Mouse (Mus musculus) C2C12 (cell line): Measurements from ENCODE around the gene Csf2rb2.

ENCODE experiments used
- CTCF ChIP-seq: IDR thresholded peaks from one replicate; pipeline ENCODE4 v1.5.1; 2011; ENCODE audit not compliant: control insufficient read depth, insufficient read depth, insufficient read length
- MYOG ChIP-seq: IDR thresholded peaks from one replicate; pipeline ENCODE4 v1.6.1; 2011; ENCODE audit not compliant: control insufficient read depth, insufficient read length; ENCODE audit errors: extremely low read depth

DNA sequence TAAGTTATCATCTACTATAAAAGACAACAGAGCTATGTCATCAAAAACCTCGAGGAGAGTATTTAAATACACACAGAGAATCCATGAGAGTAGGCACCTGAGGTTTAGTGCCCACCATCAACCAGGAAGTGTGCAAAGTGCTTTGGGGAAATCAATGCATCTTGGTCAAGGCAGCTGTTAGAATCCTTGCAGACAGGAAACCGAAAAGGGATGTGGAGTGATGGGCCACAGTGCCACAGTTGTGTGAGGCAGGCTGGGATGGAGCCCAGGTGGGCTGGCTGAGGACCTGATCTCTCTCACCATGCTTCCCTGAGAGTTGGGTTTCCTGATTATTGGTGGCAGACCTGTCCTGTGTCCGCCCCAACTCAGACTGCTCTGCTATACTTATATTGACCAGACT is 5.9 kb downstream of the Csf2rb2 start:
- TF ChIP-seq CTCF (no peak), MYOG (no peak)
